Mouse (Mus musculus) G1E (cell line): Measurements from ENCODE around the gene Pparg.

Experiments
- CTCF ChIP-seq: IDR thresholded peaks from 2 replicates; pipeline ENCODE4 v1.5.1; 2012; ENCODE audit warnings: low read depth, low read length, inconsistent platforms, mixed read lengths
- GATA1 ChIP-seq: IDR thresholded peaks from 2 replicates; pipeline ENCODE4 v1.6.1; 2012; ENCODE audit warnings: borderline replicate concordance, low read length, inconsistent platforms, mixed read lengths

DNA sequence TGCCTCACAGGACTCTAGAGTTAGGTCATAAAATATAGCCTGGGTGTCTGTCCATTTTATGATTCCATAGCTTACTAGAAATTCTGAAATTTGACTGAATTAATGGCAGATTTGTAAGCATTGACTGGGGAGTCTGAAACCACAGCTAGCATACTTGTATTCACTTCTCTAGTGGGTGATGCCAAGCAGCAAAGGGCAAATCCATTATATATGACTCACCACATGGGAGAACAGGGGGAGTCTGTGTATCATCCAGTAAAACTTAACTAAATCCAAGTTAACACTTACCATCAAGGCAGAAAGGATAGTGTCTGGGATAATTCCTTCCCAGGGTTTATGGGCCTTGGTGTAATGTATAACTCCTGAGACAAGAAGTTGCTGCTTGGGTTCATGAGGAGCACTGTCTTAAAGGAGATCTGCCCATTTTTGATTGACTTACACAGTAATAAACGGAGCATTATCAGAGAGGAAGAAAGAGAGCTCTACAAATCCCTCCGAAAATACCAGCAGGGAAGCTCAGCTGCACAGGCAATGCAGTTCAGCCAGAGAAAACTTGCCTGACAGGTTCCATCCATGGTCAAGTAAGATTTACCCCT, 27.6 kb upstream of the Pparg start:
- TF ChIP-seq CTCF (no peak), GATA1 (no peak)
